ENCODE assay signal across 16 mouse cellular contexts in the genomic region with DNA sequence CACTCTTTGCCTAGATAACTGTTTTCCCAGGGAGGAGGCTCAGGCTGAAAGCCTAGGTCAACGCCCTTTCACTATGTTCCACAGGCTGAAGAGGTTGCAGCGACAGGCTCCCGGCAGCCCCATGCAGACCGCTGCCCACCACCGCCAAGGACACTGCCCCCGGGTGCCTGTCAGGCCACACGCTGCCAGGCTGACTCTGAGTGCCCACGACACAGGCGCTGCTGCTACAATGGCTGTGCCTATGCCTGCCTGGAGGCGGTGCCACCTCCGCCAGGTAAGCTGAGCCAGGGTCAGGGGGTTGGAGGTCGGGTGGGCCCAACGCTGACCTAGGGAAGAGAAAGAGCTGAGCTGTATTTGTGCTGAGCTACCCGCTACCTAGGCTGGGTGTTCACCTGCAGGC. TPM values are rescaled to one million over a fixed set of nuclear protein-coding genes. Genes with fewer than 3 reads are reported as not detected.
"Had no signal": no experiment of that assay in that cellular context is flagged by ENCODE, and none has a peak within 500 bp of the region (broad histone marks: within the 10 kb centered on the region; RNA-seq: fewer than 3 reads in every experiment).

No protein-coding gene starts in this region.

- H3K9ac ChIP-seq: limb, embryonic 12.5 days; limb, embryonic 15.5 days; liver, embryonic 14.5 days; liver, postnatal 0 days; lung, embryonic 14.5 days; midbrain, embryonic 13.5 days; stomach, embryonic 15.5 days had no signal

- H3K27ac ChIP-seq: limb, embryonic 12.5 days; limb, embryonic 15.5 days; liver, embryonic 14.5 days; macrophage; midbrain, embryonic 13.5 days; stomach, embryonic 15.5 days had no signal

- H3K4me1 ChIP-seq: limb, embryonic 12.5 days had no signal

- H3K36me3 ChIP-seq: limb, embryonic 12.5 days; limb, embryonic 15.5 days; midbrain, embryonic 13.5 days; stomach, embryonic 15.5 days had no signal

- H3K9me3 ChIP-seq: limb, embryonic 12.5 days; limb, embryonic 15.5 days; midbrain, embryonic 13.5 days; stomach, embryonic 15.5 days had no signal

- ATAC-seq: midbrain, embryonic 13.5 days; midbrain, embryonic 16.5 days had no signal

- H3K4me3 ChIP-seq: midbrain, embryonic 13.5 days had no signal

- H3K27me3 ChIP-seq: limb, embryonic 15.5 days; stomach, embryonic 15.5 days had no signal

- DNase-seq: kidney, postnatal 14 days; right cerebral cortex, postnatal 25 days; spleen, adult 18-20 months; thymus, postnatal 25 days had no signal

- H3K4me2 ChIP-seq: midbrain, embryonic 13.5 days had no signal

RNA-seq across cellular contexts. Expression of gene Wfdc1, which starts 13.0 kb away (rescaled TPM):
- total RNA-seq: megakaryocyte, adult 5-6 weeks had no signal
- polyA plus RNA-seq: limb, embryonic 12.5 days; macrophage had no signal

RNA-seq across cellular contexts. Expression of gene Atp2c2, which starts 20.6 kb away (rescaled TPM):
- total RNA-seq: megakaryocyte, adult 5-6 weeks had no signal
- polyA plus RNA-seq: macrophage; midbrain, embryonic 13.5 days had no signal

RNA-seq across cellular contexts. Expression of gene Kcng4, which starts 43.7 kb away (rescaled TPM):
- total RNA-seq: left cerebral cortex, postnatal 4 days; megakaryocyte, adult 5-6 weeks had no signal
- polyA plus RNA-seq: liver, embryonic 11.5 days; liver, embryonic 14.5 days; liver, postnatal 0 days; lung, embryonic 14.5 days; macrophage had no signal
